Mouse (Mus musculus) heart, embryonic 11.5 days (tissue): ENCODE data around the gene Gm20388. TPM values are rescaled to one million over a fixed set of nuclear protein-coding genes. Genes with fewer than 3 reads are reported as not detected.
"Not testable (repeated sequence)": the region's sequence is repeated elsewhere in the genome, so short reads cannot be mapped to it uniquely, and the experiment has no call there.

Source experiments
- ATAC-seq: fragments of 200-750 bp; cut with Nextera tagmentation; replicated peaks from 2 replicates; pipeline ENCODE4 v1.8.0; 2017; ENCODE audit warnings: moderate library complexity; ENCODE audit not compliant: insufficient number of reproducible peaks, low FRiP score, low TSS enrichment
- H3K27ac ChIP-seq: fragments of 300-500 bp; sonication (generic); 2 replicates; pipeline ENCODE4 v1.5.1; 2014; ENCODE audit warnings: mild to moderate bottlenecking, low read depth, low read length
- H3K27me3 ChIP-seq: fragments of 300-500 bp; sonication (generic); 2 replicates; pipeline ENCODE4 v1.6.1; 2014; ENCODE audit warnings: mild to moderate bottlenecking, low read length, mixed read lengths; ENCODE audit not compliant: control insufficient read depth, insufficient read depth
- H3K36me3 ChIP-seq: fragments of 300-500 bp; sonication (generic); 2 replicates; pipeline ENCODE4 v1.6.1; 2014; ENCODE audit warnings: mild to moderate bottlenecking, low read length, moderate library complexity, mixed read lengths; ENCODE audit not compliant: control insufficient read depth, insufficient read depth
- H3K4me1 ChIP-seq: fragments of 300-500 bp; sonication (generic); 2 replicates; pipeline ENCODE4 v1.6.1; 2014; ENCODE audit warnings: low read length; ENCODE audit not compliant: control insufficient read depth, insufficient read depth
- H3K4me2 ChIP-seq: fragments of 300-500 bp; sonication (generic); 2 replicates; pipeline ENCODE4 v1.6.1; 2014; ENCODE audit warnings: mild to moderate bottlenecking, moderate library complexity
- H3K4me3 ChIP-seq: fragments of 300-500 bp; sonication (generic); 2 replicates; pipeline ENCODE4 v1.5.1; 2014; ENCODE audit warnings: low read depth, low read length
- H3K9ac ChIP-seq: fragments of 300-500 bp; sonication (generic); 2 replicates; pipeline ENCODE4 v1.6.1; 2014; ENCODE audit warnings: mild to moderate bottlenecking, low read depth, low read length, moderate library complexity
- H3K9me3 ChIP-seq: fragments of 300-500 bp; sonication (generic); replicated peaks from 2 replicates; pipeline ENCODE4 v1.6.1; 2016; ENCODE audit warnings: low read length; ENCODE audit not compliant: control insufficient read depth
- WGBS: fragments of 180-500 bp; shearing (Covaris S2); extraction: QIAGEN DNeasy Blood & Tissue Kit; methylation state at CpG from one replicate; pipeline ENCODE4 v1.1.7; 2014; ENCODE audit not compliant: insufficient replicate concordance; 5-methylcytosine and 5-hydroxymethylcytosine counted together
- polyA plus RNA-seq: library from polyadenylated mRNA; unstranded; fragments of >200 nt; fragmentation: Nextera tagmentation; extraction: Ambion mirVana; gene quantifications from 2 replicates; pipeline ENCODE4 v1.2.1, GENCODE M21; 2014

The Gm20388 gene
- polyA plus RNA-seq, 1 experiment from 2014 or later: 6.4 TPM

- no peaks in the 10 kb centered on the region; the same call in 1 of the 2 replicates for H3K27me3 ChIP-seq
- H3K36me3 ChIP-seq: no peaks in the 10 kb centered on the region
- no peaks in the 10 kb centered on the region for H3K9me3 ChIP-seq
- 70% methylated on average over 17 of the region's 17 CpGs for WGBS
- ATAC-seq: no peak
- H3K27ac ChIP-seq: no peak overlapping the region
- H3K4me2 ChIP-seq: no peak overlapping the region
- H3K9ac ChIP-seq: peak overlapping the region; percentile 6; the same call in 1 of the 2 replicates
- no peak overlapping the region for H3K4me3 ChIP-seq
- no peaks in the 10 kb centered on the region for H3K4me1 ChIP-seq
Observed at GRCm38 (mm10) chr8:122623844-122624642, 2713.4 kb downstream of the Gm20388 start.

GRCm38 (mm10) chr8:122624653-122625052, 2714.0 kb downstream of the Gm20388 start:
- Histone ChIP-seq H3K9me3 (no peaks in the 10 kb centered on the region), H3K4me3 (no peak overlapping the region), H3K27ac (no peak overlapping the region), H3K4me1 (no peaks in the 10 kb centered on the region), H3K36me3 (no peaks in the 10 kb centered on the region), H3K27me3 (no peaks in the 10 kb centered on the region; the same call in 1 of the 2 replicates), H3K9ac (no peak overlapping the region; the same call in 1 of the 2 replicates), H3K4me2 (no peak overlapping the region)
- WGBS: 63% methylated on average over 5 of the region's 5 CpGs
- ATAC-seq: no peak

GRCm38 (mm10) chr8:122625811-122626210, 2715.2 kb downstream of the Gm20388 start:
- Histone ChIP-seq H3K4me1 (no peaks in the 10 kb centered on the region), H3K36me3 (no peaks in the 10 kb centered on the region), H3K9ac (no peak overlapping the region), H3K27me3 (no peaks in the 10 kb centered on the region; the same call in 1 of the 2 replicates), H3K4me3 (no peak overlapping the region), H3K9me3 (no peaks in the 10 kb centered on the region), H3K27ac (no peak overlapping the region), H3K4me2 (no peak overlapping the region)
- 84% methylated on average over 9 of the region's 9 CpGs for WGBS
- no peak for ATAC-seq

- Histone ChIP-seq H3K9ac (no peak overlapping the region), H3K27ac (no peak overlapping the region), H3K4me3 (no peak overlapping the region), H3K27me3 (no peaks in the 10 kb centered on the region), H3K4me1 (no peaks in the 10 kb centered on the region), H3K36me3 (no peaks in the 10 kb centered on the region), H3K9me3 (no peaks in the 10 kb centered on the region), H3K4me2 (no peak overlapping the region)
- WGBS: 85% methylated on average over 2 of the region's 2 CpGs
- no peak for ATAC-seq
Observed at GRCm38 (mm10) chr8:122626896-122627295, 2716.3 kb downstream of the Gm20388 start.

GRCm38 (mm10) chr8:122629388-122629787, 2718.7 kb downstream of the Gm20388 start:
- Histone ChIP-seq H3K4me1 (no peaks in the 10 kb centered on the region), H3K27ac (no peak overlapping the region), H3K9me3 (no peaks in the 10 kb centered on the region), H3K4me2 (no peak overlapping the region), H3K36me3 (no peaks in the 10 kb centered on the region), H3K4me3 (no peak overlapping the region), H3K27me3 (no peaks in the 10 kb centered on the region), H3K9ac (no peak overlapping the region)
- 60% methylated on average over 10 of the region's 10 CpGs for WGBS
- ATAC-seq: no peak

- peak overlapping the region; percentile 55 for H3K4me2 ChIP-seq
- peaks cover 5% of the 10 kb centered on the region for H3K4me1 ChIP-seq
- no peak overlapping the region for H3K27ac ChIP-seq
- no peak for ATAC-seq
- H3K9ac ChIP-seq: peak overlapping the region; percentile 46; the same call in 1 of the 2 replicates
- WGBS: 44% methylated on average over 20 of the region's 22 CpGs
- H3K9me3 ChIP-seq: no peaks in the 10 kb centered on the region
- peak overlapping the region; percentile 21 for H3K4me3 ChIP-seq
- H3K27me3 ChIP-seq: no peaks in the 10 kb centered on the region
- no peaks in the 10 kb centered on the region for H3K36me3 ChIP-seq
Observed at GRCm38 (mm10) chr8:122630696-122631095, 2720.1 kb downstream of the Gm20388 start.

- not testable (repeated sequence) for H3K4me2 ChIP-seq, H3K9me3 ChIP-seq, H3K36me3 ChIP-seq, H3K4me3 ChIP-seq, H3K9ac ChIP-seq, H3K27ac ChIP-seq, H3K27me3 ChIP-seq, ATAC-seq
- WGBS: 68% methylated on average over 3 of the region's 3 CpGs
- H3K4me1 ChIP-seq: peaks cover 16% of the 10 kb centered on the region
Observed at GRCm38 (mm10) chr8:122632134-122632533, 2721.5 kb downstream of the Gm20388 start.

GRCm38 (mm10) chr8:122633205-122633604, 2722.6 kb downstream of the Gm20388 start:
- WGBS: 91% methylated on average over 14 of the region's 14 CpGs
- Histone ChIP-seq H3K27ac (no peak overlapping the region), H3K4me1 (peaks cover 16% of the 10 kb centered on the region), H3K9me3 (no peaks in the 10 kb centered on the region), H3K27me3 (no peaks in the 10 kb centered on the region), H3K36me3 (no peaks in the 10 kb centered on the region; the same call in 1 of the 2 replicates), H3K4me3 (no peak overlapping the region), H3K4me2 (no peak overlapping the region), H3K9ac (no peak overlapping the region)
- ATAC-seq: no peak
